Mouse (Mus musculus) kidney, adult 8-10 months (tissue): Measurements from ENCODE around the gene Slc25a38.
A peak's percentile ranks its signal among the peaks of the same experiment; 100 is the strongest.
"Not testable (repeated sequence)": the region's sequence is repeated elsewhere in the genome, so short reads cannot be mapped to it uniquely, and the experiment has no call there.

Experiments
- DNase-seq, 2 experiments: peaks; one replicate each; pipeline ENCODE4 v3.0.0; 2022

Gene Slc25a38

GRCm38 (mm10) chr9:120101165-120101564, 9.0 kb upstream of the Slc25a38 start:
- no peak for DNase-seq

DNA sequence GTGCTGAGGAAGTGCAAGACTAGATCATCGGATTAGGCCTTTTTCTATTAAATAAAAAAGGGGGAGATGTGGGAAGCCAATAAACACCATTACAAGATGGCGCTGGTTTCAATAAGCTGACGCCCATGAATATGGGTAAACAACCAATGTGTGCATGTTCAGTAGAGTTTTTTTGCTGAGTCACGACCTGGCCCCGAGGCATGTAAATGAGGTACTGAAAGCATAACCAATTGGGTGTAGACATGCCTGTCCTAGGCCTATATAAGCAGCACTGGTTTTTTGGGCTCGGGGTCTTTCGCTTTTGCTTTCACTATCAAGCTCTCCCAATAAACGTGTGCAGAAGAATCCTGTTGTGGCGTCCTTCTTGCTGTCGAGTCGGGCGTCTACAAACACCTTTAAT, 1.2 kb upstream of the Slc25a38 start:
- not testable (repeated sequence) for DNase-seq

- no peak for DNase-seq
Observed at GRCm38 (mm10) chr9:120111156-120111945, 1.2 kb downstream of the Slc25a38 start.

DNA sequence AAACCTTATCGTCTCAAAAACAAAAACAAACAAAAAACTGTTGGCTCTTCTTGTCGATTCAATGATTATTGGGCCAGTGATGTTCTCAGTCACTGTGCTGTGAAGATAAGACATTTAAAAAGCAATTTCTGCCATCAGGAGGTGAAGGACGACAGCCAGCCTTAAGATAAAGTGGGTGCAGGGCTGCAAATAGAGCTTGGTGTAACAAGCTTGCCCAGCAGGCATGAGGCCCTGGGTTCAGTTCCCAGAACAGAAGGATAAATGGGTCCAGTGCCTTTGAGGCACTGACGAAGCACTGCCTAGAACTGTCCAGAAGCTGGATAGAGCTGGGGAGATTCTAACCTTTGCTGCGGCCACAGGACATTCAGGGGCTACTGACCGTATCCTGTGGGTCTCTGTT, 2.3 kb downstream of the Slc25a38 start:
- no peak for DNase-seq

DNA sequence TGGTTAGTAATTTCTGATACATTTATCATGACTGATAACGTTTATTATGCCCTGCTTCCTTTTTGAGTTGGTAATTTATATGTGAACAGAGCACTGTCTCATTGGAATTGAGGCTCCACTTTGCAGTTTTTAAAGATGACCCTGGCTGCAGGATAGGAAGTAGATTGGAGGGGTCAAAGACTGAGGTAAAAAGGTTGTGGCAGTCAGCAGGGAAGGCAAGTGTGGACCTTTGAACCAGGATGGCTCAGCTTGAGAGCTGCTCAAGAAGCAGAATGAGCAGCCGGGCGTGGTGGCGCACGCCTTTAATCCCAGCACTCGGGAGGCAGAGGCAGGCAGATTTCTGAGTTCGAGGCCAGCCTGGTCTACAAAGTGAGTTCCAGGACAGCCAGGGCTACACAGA, 3.3 kb downstream of the Slc25a38 start:
- DNase-seq = peak in 1 of 2 experiments; percentile 25

- DNase-seq = no peak
Observed at GRCm38 (mm10) chr9:120114051-120114788, 4.0 kb downstream of the Slc25a38 start.

GRCm38 (mm10) chr9:120114789-120115151, 4.6 kb downstream of the Slc25a38 start:
- DNase-seq = no peak

GRCm38 (mm10) chr9:120115580-120115979, 5.4 kb downstream of the Slc25a38 start:
- no peak for DNase-seq

DNA sequence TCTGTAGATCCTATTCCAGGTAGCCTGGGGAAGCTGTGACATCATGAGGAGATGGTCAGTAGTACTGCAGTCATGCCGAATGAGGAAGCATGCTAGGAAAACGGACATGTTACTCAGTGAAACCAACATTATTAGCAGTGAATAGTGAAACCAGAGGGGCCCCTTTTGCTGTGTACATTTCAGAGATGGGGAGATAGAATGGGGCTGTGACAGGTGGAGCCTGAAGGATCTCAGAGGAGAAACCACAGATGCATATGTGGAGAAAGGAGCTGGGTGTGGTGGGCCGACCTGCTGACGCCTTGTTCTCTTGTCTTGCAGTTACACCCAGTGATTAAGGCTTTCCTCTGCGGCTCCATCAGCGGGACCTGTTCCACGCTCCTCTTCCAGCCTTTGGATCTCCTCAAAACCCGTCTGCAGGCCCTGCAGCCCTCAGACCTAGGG, 6.0 kb downstream of the Slc25a38 start:
- no peak for DNase-seq

DNA sequence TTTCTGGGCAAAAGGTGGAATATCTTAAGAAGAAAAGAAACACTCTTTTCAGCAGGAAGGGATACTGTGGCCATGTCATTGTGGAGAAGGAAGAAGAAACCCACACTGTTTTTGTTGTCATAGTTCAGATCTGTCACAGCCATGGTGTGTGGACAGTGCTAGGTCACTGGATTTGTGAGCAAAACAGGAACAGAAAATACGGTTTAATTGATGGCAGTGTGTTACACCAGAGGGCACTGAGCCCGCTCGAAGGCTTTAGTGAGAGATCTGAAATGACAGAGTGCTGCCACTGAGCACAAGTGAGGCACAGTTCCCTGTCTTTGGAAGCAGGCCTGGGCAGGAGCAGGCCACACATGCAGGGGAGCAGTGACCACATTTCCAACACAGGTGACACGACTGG, 8.0 kb downstream of the Slc25a38 start:
- DNase-seq = no peak

- DNase-seq = no peak
Observed at GRCm38 (mm10) chr9:120120503-120120902, 10.3 kb downstream of the Slc25a38 start.

- DNase-seq = no peak
Observed at GRCm38 (mm10) chr9:120126868-120127267, 16.7 kb downstream of the Slc25a38 start.

GRCm38 (mm10) chr9:120127538-120128251, 17.5 kb downstream of the Slc25a38 start, which contains the start of gene Rpsa:
TSS of gene Rpsa (plus strand) at chr9:120127689.
- peak; percentile 97 for DNase-seq

- DNase-seq = no peak
Observed at GRCm38 (mm10) chr9:120129276-120129675, 19.1 kb downstream of the Slc25a38 start.

GRCm38 (mm10) chr9:120131784-120132288, 21.7 kb downstream of the Slc25a38 start:
- no peak for DNase-seq

GRCm38 (mm10) chr9:120132980-120133754, 23.0 kb downstream of the Slc25a38 start:
- DNase-seq = no peak

DNA sequence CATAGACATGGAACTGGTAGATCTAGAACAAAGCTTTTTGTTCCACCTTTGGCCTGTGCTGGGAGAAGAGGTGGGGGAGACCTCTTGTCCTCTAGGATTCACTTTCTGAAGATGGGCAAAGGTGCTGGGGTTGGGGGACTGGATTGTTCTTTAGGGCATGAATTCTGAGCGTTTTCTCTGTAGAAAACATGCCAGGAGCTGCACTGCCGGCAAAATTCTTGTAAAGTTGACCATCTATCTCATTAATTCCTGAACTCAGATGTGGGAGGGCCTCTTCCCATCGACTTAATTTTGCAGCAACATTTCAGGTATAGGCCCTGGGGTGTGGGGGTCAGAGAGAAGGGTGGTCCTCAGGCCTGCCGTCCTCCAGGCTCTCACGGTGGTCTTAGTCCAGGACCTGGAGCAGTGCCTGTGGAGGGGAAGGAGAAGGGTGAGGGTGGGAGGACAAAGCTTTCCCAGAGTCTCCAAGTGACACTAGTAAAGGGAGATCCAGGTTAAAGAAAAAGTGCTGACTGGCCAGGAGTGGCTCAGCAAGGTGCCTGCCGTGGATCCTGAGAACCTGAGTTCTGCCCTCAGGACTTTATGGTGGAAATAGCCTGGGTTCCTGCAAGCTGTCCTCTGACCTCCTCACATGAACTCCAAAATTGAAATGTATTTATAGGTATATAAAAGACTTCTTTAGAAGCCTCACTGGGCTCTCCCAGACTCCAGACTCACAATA, 23.7 kb downstream of the Slc25a38 start:
- no peak for DNase-seq

DNA sequence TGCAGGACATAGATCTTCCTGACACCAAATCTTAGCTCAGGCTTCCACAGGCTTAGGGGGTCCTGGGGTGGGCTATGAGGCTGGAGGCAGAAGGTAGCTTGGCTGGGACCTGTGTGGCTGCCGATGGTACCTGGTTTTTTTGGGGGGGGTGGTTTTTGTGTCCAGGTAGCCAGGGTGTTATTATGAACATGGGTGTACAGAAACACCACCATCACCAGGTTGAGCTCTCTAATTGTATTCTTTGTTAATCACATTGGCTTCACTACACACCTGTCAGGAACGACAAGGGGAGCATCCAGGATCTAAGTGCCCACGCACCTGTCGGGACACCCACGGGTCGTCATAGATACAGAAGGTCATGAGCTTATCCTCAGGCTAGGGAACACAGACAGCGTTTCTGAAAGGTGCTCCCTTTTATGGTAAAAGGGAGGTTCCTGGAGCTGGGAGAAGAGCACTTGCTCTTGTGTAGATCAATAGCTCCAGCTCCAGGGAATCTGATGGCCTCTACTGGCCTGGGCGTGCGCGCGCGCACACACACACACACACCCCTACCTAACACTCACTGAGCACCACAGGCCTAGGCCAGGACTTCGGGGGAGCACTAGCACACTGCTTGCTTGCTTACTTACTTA, 24.5 kb downstream of the Slc25a38 start:
- no peak for DNase-seq

GRCm38 (mm10) chr9:120135454-120135853, 25.3 kb downstream of the Slc25a38 start:
- DNase-seq = no peak

DNA sequence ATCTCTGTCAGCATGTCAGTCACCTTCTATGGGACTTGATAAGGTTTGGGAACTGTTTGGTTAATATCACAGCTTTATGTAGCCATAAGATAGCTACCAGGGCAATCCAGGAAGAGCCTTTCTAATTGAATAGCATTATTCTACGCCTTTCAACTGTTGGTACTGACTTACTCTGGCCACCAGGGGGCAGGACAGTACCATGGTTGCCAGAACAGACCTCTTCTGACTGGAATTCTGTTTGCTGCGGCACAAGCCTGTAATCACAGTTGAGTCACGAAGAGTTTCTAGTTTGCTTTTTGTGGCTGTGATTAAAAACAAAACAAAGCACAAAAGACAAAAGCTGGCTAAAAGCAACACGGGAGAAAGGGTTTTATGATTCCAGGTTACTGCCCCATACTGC, 30.5 kb downstream of the Slc25a38 start:
- DNase-seq = peak; percentile 55 to 69

DNA sequence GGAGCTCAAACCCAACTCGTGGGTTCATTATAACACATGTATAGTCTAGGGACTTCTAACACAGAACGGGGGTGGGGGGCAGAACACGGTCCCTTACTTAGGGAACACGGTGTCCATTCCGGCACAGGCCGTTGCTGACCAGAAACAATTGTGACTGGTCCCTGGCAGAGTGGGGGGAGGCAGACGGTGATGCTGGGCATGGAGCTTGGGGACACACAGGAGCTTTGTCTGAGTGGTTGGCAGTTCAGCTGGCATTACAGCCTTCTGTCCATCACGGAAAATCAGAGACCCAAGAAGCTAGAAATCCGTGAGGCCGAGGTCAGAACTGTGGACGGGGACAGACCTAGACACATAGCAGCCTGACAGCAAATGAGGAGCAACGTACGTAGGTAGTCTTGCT, 34.3 kb downstream of the Slc25a38 start:
- DNase-seq = no peak
